Mouse (Mus musculus): ENCODE data around the gene Arhgef11. TPM values are rescaled to one million over a fixed set of nuclear protein-coding genes. Genes with fewer than 3 reads are reported as not detected.

Gene Arhgef11
- polyA plus RNA-seq, 1 experiment from 2014 or later: 6.1 TPM

GRCm38 (mm10) chr3:87765091-87765490 lies 147.7 kb downstream of the Arhgef11 start:
- TF ChIP-seq CTCF (IDR thresholded peaks at IDR 0.05; ENCODE audit: low read depth) (no peak), EP300 (optimal IDR thresholded peaks at IDR 0.05) (no peak)
- WGBS: 17% methylated on average over 10 of the region's 10 CpGs
- Histone ChIP-seq H3K9me3 (ENCODE audit: control insufficient read depth, low read length) (no peaks in the 10 kb centered on the region), H3K27ac (replicated peaks) (peak overlapping the region; percentile 86), H3K4me3 (ENCODE audit: low read depth, low read length) (no peak overlapping the region), H3K9ac (ENCODE audit: low read length) (no peak overlapping the region), H3K4me1 (replicated peaks; ENCODE audit: control insufficient read depth, insufficient read depth) (peaks cover 9% of the 10 kb centered on the region; the same call in 1 of the 2 replicates), H3K36me3 (ENCODE audit: control insufficient read depth, insufficient read depth, low read length) (no peaks in the 10 kb centered on the region), H3K4me2 (replicated peaks; ENCODE audit: low read depth) (peak overlapping the region; percentile 47), H3K27me3 (ENCODE audit: control insufficient read depth, insufficient read depth, low read length) (no peaks in the 10 kb centered on the region; the same call in 1 of the 2 replicates)
- DNase-seq (ENCODE audit: low spot score) (peak; percentile 48), ATAC-seq (ENCODE audit: low FRiP score, low TSS enrichment) (peak; percentile 22; the same call in 1 of the 2 replicates)

GRCm38 (mm10) chr3:87765631-87766283 lies 148.4 kb downstream of the Arhgef11 start:
- no peak overlapping the region for H3K9ac ChIP-seq (ENCODE audit: low read length)
- 64% methylated on average over 5 of the region's 5 CpGs for WGBS
- DNase-seq (ENCODE audit: low spot score) (no peak), ATAC-seq (ENCODE audit: low FRiP score, low TSS enrichment) (no peak)
- TF ChIP-seq CTCF (IDR thresholded peaks at IDR 0.05; ENCODE audit: low read depth): no peak
- no peak for TF ChIP-seq EP300 (optimal IDR thresholded peaks at IDR 0.05)
- H3K4me3 ChIP-seq (ENCODE audit: low read depth, low read length): no peak overlapping the region
- peak overlapping the region; percentile 32; the same call in 1 of the 2 replicates for H3K4me2 ChIP-seq (replicated peaks; ENCODE audit: low read depth)
- H3K4me1 ChIP-seq (replicated peaks; ENCODE audit: control insufficient read depth, insufficient read depth): peaks cover 9% of the 10 kb centered on the region; the same call in 1 of the 2 replicates
- no peaks in the 10 kb centered on the region for H3K9me3 ChIP-seq (ENCODE audit: control insufficient read depth, low read length)
- no peaks in the 10 kb centered on the region for H3K36me3 ChIP-seq (ENCODE audit: control insufficient read depth, insufficient read depth, low read length)
- no peaks in the 10 kb centered on the region; the same call in 1 of the 2 replicates for H3K27me3 ChIP-seq (ENCODE audit: control insufficient read depth, insufficient read depth, low read length)
- peak overlapping the region; percentile 86 for H3K27ac ChIP-seq (replicated peaks)

GRCm38 (mm10) chr3:87766284-87766667 lies 148.9 kb downstream of the Arhgef11 start:
- peaks cover 9% of the 10 kb centered on the region; the same call in 1 of the 2 replicates for H3K4me1 ChIP-seq (replicated peaks; ENCODE audit: control insufficient read depth, insufficient read depth)
- H3K36me3 ChIP-seq (ENCODE audit: control insufficient read depth, insufficient read depth, low read length): no peaks in the 10 kb centered on the region
- TF ChIP-seq CTCF (IDR thresholded peaks at IDR 0.05; ENCODE audit: low read depth): no peak
- TF ChIP-seq EP300 (optimal IDR thresholded peaks at IDR 0.05): no peak
- no peak for DNase-seq (ENCODE audit: low spot score)
- no peak overlapping the region for H3K4me2 ChIP-seq (replicated peaks; ENCODE audit: low read depth)
- no peaks in the 10 kb centered on the region; the same call in 1 of the 2 replicates for H3K27me3 ChIP-seq (ENCODE audit: control insufficient read depth, insufficient read depth, low read length)
- H3K9ac ChIP-seq (ENCODE audit: low read length): no peak overlapping the region
- 0 out of 2 replicates have a peak overlapping the region, but pooled peaks have one; percentile 86 for H3K27ac ChIP-seq (replicated peaks)
- WGBS: 83% methylated on average over 3 of the region's 3 CpGs
- H3K4me3 ChIP-seq (ENCODE audit: low read depth, low read length): no peak overlapping the region
- H3K9me3 ChIP-seq (ENCODE audit: control insufficient read depth, low read length): no peaks in the 10 kb centered on the region
- ATAC-seq (ENCODE audit: low FRiP score, low TSS enrichment): no peak

- TF ChIP-seq EP300 (optimal IDR thresholded peaks at IDR 0.05): no peak
- TF ChIP-seq CTCF (IDR thresholded peaks at IDR 0.05; ENCODE audit: low read depth): no peak
- 60% methylated on average over 8 of the region's 8 CpGs for WGBS
- H3K27me3 ChIP-seq (ENCODE audit: control insufficient read depth, insufficient read depth, low read length): no peaks in the 10 kb centered on the region; the same call in 1 of the 2 replicates
- peak overlapping the region; percentile 55 for H3K9ac ChIP-seq (ENCODE audit: low read length)
- H3K9me3 ChIP-seq (ENCODE audit: control insufficient read depth, low read length): no peaks in the 10 kb centered on the region
- DNase-seq (ENCODE audit: low spot score): no peak
- peaks cover 9% of the 10 kb centered on the region; the same call in 1 of the 2 replicates for H3K4me1 ChIP-seq (replicated peaks; ENCODE audit: control insufficient read depth, insufficient read depth)
- peak overlapping the region; percentile 66 for H3K27ac ChIP-seq (replicated peaks)
- no peak for ATAC-seq (ENCODE audit: low FRiP score, low TSS enrichment)
- peak overlapping the region; percentile 51 for H3K4me2 ChIP-seq (replicated peaks; ENCODE audit: low read depth)
- H3K4me3 ChIP-seq (ENCODE audit: low read depth, low read length): peak overlapping the region; percentile 44
- no peaks in the 10 kb centered on the region for H3K36me3 ChIP-seq (ENCODE audit: control insufficient read depth, insufficient read depth, low read length)
These were observed 150.4 kb downstream of the Arhgef11 start for GRCm38 (mm10) chr3:87767764-87768163.

- Histone ChIP-seq H3K36me3 (ENCODE audit: control insufficient read depth, insufficient read depth, low read length) (no peaks in the 10 kb centered on the region), H3K9me3 (ENCODE audit: control insufficient read depth, low read length) (no peaks in the 10 kb centered on the region), H3K4me1 (replicated peaks; ENCODE audit: control insufficient read depth, insufficient read depth) (peaks cover 5% of the 10 kb centered on the region; the same call in 1 of the 2 replicates), H3K27ac (replicated peaks) (peak overlapping the region; percentile 66), H3K4me2 (replicated peaks; ENCODE audit: low read depth) (peak overlapping the region; percentile 51), H3K4me3 (ENCODE audit: low read depth, low read length) (peak overlapping the region; percentile 44), H3K9ac (ENCODE audit: low read length) (peak overlapping the region; percentile 55), H3K27me3 (ENCODE audit: control insufficient read depth, insufficient read depth, low read length) (no peaks in the 10 kb centered on the region; the same call in 1 of the 2 replicates)
- no peak for TF ChIP-seq EP300 (optimal IDR thresholded peaks at IDR 0.05)
- TF ChIP-seq CTCF (IDR thresholded peaks at IDR 0.05; ENCODE audit: low read depth): no peak
- DNase-seq (ENCODE audit: low spot score) (no peak), ATAC-seq (ENCODE audit: low FRiP score, low TSS enrichment) (no peak)
- 42% methylated on average over 6 of the region's 6 CpGs for WGBS
These were observed 151.1 kb downstream of the Arhgef11 start for GRCm38 (mm10) chr3:87768431-87768830.

GRCm38 (mm10) chr3:87768844-87769243 lies 151.5 kb downstream of the Arhgef11 start:
- H3K4me2 ChIP-seq (replicated peaks; ENCODE audit: low read depth): peak overlapping the region; percentile 51
- peak overlapping the region; percentile 55 for H3K9ac ChIP-seq (ENCODE audit: low read length)
- H3K9me3 ChIP-seq (ENCODE audit: control insufficient read depth, low read length): no peaks in the 10 kb centered on the region
- WGBS: under 1% methylated on average over 34 of the region's 37 CpGs
- DNase-seq (ENCODE audit: low spot score): peak; percentile 83
- H3K27me3 ChIP-seq (ENCODE audit: control insufficient read depth, insufficient read depth, low read length): no peaks in the 10 kb centered on the region; the same call in 1 of the 2 replicates
- TF ChIP-seq EP300 (optimal IDR thresholded peaks at IDR 0.05) (no peak), CTCF (IDR thresholded peaks at IDR 0.05; ENCODE audit: low read depth) (peak; percentile 95)
- peaks cover 5% of the 10 kb centered on the region; the same call in 1 of the 2 replicates for H3K4me1 ChIP-seq (replicated peaks; ENCODE audit: control insufficient read depth, insufficient read depth)
- no peaks in the 10 kb centered on the region for H3K36me3 ChIP-seq (ENCODE audit: control insufficient read depth, insufficient read depth, low read length)
- H3K4me3 ChIP-seq (ENCODE audit: low read depth, low read length): peak overlapping the region; percentile 44
- ATAC-seq (ENCODE audit: low FRiP score, low TSS enrichment): peak; percentile 84
- H3K27ac ChIP-seq (replicated peaks): peak overlapping the region; percentile 66

Data from stomach, postnatal 0 days (tissue).